Mouse (Mus musculus) kidney, postnatal 36 days (tissue): ENCODE measurements around the gene Zfp709.
"Not testable (repeated sequence)": the region's sequence is repeated elsewhere in the genome, so short reads cannot be mapped to it uniquely, and the experiment has no call there.

ENCODE experiments used
- DNase-seq, 2 experiments: peaks; one replicate each; pipeline ENCODE4 v3.0.0; 2021 to 2022; ENCODE audit warnings: mixed read lengths in 2 of 2

Zfp709 gene

DNA sequence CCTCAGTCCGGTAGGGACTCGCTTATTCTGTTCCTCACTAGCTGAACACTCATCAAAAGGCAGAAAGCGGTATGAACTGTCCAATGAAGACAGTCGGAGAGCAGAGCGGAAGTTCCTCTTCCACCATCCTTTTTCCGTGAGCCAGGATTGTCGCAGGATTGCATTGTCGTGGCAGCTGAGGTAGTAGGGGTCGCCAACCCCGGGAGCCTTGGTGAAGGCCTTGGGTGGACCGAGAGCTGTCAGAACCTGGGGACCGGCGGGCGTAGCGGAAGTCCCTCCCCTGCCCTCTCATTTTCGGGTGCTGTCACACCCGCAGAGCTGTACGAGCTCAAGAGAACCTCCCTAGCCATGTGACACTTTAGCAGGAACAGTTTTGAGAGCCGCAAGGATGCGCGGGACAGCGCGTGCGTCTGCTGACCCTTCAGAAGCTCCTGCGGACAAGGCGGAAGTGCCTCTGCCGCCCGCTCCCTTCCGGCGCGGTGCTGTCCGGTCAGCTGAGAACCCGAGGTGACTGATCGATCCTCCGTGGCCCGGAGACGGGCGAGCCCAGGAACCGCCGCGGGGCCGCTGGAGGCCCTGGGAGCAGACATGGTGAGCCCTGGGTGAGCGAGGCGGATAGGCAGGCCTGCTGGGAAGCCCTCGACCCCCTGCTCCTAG is at the start of gene Zfp709:
TSS of gene Zfp709 (plus strand) at position 402 of the 657 bp plus-strand sequence.
- peak; percentile 77 to 79 for DNase-seq

DNA sequence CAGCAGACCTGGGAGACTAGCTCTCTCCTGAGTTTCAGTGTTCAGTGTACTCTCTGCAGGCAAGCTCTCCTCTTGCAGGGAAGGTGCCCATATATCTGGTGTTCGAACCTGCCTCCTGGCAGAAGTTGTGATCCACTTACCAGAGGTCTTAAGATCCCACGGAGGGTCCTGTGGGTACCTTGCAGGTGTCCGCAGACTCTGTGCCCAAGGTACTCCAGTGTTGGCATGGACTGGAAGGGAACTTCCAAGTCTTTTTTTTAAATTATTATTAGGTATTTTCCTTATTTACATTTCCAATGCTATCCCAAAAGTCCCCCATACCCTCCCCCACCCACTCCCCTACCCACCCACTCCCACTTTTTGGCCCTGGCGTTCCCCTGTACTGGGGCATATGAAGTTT is 43.6 kb upstream of the Zfp709 start:
- DNase-seq, result not testable (repeated sequence)

DNA sequence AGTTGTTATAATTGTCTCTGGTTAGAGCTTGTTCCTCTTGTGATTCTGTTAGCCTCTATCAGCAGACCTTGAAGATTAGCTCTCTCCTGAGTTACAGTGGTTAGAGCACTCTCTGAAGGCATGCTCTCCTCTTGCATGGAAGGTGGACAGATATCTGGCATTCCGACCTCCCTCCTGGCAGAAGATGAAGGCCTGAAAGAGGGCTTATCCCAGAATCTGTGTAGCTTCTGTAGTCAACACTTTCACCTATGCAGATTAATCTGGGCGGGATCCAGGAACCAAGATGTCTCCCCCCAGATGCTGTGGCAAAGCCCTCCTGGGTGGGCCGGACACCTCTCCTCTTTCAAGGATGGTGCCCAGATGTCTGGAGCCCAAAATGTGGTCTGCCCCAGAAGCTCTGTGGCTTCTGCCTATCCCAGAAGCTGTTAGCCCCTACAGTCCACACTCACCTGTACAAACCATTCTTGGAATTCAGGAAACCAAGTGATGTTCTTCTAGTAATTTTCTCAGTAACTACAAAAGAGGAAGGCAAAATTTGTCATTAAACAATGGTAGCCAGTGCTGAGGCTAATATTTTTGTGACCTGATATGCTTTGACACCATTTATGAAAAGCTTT is 40.5 kb upstream of the Zfp709 start:
- DNase-seq, result not testable (repeated sequence)

DNA sequence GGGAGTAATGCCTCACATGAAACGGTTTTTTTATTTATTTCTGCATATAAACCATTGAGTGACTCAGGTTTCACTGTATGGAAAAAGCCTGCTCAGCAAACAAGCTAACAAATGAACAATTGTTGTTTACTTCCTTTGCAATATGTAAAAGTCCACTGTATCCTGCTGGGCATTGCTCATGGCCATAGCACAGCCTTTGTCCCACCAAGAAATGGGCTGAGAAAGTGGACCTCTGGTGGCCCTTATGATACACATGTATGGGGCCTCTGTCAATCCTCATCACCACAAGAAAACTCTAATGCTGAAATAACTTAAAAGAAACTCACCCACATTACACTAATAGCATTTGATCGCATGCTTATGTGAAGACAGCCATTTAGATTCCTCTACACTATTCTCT is 39.3 kb upstream of the Zfp709 start:
- not testable (repeated sequence) for DNase-seq

DNA sequence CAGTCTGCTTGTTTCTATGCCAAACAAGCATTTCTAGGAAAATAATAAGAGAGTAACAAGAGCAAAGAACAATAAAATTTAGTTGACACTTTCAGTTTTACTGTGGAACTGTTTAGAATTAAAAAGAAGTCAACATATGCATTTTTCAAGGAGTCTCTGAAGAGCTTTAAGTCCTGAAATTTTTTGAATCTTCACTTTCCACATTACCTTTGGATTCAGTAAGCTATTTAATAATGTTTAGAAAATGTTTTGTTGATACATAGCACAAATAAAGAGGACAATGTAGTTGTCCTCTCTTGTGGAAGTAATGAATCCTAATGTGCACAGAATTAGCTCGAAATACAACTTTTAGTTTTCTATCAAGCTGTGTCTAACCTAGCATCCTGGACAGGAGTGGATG is 37.4 kb upstream of the Zfp709 start:
- DNase-seq, result not testable (repeated sequence)

DNA sequence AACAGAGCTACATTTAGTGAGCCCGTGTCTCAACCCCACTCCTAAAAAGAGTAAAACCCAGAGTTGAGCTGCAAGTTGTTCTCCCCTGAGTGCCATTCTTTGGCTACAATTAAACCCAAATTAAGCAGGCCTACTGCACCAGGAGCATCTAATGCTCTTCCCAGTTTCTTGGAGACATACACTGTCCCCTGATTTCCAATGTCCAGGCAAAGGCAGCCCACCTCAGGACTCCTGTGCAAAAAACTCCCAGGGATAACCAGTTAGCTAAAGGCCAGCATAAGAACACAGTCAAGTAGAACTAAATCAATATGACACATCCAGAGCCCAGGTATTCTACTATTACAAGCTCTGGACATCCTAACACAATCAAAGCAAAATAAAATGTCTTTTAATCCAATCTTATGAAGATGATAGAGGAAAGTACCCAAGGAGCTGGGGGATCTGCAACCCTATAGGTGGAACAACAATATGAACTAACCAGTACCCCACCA is 35.8 kb upstream of the Zfp709 start:
- not testable (repeated sequence) for DNase-seq

DNA sequence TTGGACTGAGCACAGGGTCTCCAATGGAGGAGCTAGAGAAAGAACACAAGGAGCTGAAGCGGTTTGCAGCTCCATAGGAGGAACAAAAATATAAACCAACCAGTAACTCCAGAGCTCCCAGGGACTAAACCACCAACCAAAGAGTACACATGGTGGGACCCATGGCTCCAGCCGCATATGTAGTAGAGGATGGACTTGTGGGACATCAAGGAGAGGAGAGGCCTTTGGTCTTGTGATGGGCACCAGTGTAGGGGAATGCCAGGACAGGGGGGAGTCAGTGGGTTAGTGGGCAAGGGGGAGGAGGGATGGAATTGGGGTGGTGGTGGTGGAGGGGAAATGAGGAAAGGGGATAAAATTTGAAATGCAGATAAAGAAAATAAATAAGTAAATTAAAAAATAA is 35.1 kb upstream of the Zfp709 start:
- not testable (repeated sequence) for DNase-seq

DNA sequence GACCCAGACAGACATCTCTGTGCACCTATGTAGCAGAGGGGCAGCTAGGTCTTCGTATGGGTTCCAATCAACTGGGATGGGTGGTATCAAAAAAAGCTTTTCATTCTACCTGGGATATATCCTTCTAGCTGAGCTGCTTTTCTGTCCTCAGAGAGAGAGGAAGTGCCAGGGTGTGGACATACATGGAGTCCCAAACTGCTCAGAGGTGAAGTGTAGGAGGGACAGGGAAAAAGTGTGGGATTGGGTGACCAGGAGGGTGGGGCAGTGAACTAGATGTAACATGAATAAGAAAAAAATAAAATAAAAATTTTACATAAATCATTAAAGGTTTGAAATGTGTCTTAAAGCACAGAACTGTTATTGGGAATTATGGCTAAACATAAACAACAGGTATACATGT is 30.8 kb upstream of the Zfp709 start:
- not testable (repeated sequence) for DNase-seq

DNA sequence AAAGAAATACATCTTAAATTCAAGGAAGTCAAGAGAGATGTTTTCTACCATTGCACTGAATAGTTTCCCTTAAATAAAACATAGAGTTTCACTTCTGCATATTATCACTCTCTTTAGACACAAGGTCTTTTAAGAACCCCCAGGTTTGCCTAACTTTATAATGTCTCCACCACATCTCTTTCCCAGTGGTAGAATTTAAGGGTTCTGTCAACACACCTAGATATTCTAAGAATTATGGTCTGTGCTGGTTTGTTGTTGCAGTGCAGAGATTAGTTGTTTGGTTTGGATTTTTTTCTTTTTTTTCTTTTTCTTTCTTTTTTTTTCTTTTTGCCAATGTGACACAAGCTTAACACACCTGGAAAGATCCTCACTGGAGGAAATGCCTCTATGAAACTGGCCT is 28.5 kb upstream of the Zfp709 start:
- not testable (repeated sequence) for DNase-seq

DNA sequence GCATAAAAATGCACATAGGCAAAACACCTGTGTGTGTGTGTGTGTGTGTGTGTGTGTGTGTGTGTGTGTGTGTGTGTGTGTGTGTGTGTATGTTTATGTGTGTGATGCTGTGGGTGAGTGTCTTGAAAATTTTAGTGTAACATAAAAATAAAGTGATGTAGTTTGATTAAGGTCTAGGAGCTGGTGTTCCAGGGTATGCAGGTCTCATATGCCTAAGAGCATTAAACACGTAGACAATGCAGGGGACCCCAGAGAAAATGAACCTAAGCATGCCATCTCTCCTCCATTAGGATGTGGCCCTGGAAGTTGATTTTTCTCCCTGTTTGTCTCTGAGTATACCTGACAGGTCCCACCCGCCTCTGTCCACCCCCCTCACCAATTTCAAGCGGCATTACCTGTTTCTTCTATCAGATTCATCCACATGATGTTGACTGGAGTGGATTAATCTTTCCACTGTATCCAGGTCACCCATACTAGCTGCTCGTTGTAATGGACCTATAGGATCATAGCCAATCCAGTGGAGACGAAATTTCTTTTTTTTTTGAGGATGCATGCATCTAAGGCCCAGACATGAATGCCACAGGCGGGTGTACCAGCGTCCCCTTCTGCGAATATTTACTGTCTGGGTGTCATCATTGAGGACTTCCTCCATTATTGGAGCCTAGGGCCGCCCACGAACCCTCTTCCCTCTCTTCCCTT is 25.0 kb upstream of the Zfp709 start:
- DNase-seq, result not testable (repeated sequence)

DNA sequence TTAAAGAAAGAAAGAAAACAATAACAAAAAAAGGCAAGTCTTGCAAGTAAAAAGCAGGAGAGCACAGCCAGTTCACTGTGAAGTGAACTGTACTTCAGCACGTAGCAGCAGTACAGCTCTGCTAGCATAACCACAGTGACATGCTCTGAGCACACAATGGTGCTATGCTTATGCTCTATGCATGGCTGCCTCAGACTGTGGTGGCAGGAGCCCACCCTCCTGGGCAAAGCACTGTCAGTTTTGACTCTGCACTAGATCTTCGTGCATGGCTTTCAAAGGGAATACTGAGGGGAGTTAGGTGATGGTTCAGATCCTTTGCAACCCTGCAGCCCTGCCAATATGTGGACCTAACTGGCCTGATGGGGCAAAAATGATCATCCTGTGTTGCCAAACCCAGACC is 24.5 kb upstream of the Zfp709 start:
- not testable (repeated sequence) for DNase-seq

DNA sequence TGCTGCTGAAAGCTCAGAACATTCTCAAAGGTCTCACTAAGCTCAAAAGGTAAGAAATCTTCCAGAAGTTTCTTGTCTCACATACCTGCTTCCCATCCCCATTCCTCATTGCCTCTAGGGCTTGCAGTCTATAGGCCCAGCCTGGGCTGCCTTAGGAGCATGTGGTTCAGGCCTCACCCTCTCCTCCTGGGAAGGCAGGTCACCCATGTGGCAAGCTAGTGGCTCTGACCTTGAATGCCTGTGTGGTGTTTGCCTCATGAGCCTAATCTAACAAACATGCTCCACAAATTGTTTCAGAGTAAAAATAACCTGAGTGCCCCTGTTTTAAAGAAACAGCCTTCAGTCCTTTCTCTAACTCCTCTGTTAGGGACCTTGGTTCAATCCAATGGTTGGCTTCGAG is 20.3 kb upstream of the Zfp709 start:
- not testable (repeated sequence) for DNase-seq

DNA sequence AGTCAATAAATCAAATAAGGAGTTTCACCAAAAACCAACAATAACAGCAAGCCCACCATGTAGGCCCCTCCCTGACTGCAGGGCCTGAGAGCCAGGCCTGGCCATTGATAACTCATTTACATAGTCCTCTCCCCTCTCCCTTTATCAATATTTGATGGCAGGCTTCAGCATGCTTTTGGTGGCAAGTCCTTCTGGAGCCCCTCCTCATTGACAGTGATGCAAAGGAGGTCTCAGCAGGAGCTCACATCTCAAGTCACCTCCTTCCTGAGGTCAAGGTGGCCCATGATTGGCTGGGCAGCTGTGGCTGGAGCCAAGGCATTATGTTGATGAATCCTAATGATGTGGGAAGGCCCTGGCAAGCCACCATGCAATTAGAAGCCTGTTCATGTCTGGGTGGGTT is 19.8 kb upstream of the Zfp709 start:
- DNase-seq, result not testable (repeated sequence)

DNA sequence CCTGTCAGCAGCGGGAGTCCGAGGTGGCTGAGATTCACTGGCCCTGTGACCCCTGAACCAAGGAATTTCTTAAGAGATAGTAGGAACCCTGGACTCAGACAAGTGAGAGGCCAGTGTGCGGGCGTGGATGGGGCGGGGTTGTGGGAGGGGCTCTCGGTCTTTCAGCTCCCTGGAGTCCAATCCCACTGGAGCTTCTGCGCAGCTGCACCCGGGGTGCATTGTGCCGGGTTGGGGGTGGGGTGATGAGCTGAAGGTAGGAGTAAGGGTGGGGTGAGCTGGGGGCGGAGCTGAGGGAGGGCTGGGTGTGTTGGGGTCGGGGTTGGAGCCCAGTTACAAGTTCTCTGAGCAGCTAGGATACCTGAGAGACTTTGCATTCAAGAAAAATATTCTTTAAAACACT is 18.8 kb downstream of the Zfp709 start:
- DNase-seq, result not testable (repeated sequence)

DNA sequence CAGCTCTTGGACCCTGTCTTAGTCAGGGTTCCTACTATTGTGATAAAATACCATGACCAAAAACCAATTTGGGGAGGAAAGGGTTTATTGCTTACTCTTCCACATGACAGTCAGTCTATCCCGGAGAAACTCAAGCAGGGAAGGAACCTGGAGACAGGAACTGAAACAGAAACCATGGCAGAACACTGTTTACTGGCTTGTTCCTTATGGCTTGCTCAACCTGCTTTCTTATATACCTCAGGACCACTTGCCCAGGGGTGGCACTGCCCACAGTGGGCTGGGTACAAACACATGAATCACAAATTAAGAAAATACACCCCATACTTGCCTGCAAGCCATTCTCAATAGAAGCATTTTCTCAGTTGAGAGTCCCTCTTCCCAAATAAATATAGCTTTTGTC is 21.3 kb downstream of the Zfp709 start:
- DNase-seq, result not testable (repeated sequence)

DNA sequence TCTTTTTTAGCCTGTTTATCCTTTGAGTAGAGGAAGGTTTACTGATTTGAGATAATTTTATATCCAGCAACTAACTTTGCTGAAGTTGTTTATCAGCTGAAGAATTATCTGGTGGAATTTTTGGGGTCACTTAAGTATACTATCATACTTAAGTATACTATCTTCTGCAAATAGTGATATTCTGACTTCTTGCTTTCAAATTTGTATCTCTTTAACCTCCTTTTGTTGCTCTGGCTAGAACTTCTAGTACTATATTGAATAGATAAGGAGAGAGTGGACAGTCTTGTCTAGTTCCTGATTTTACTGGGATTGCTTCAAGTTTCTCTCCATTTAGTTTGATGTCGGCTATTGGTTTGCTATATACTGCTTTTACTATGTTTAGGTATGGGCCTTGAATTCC is 25.0 kb downstream of the Zfp709 start:
- no peak for DNase-seq

DNA sequence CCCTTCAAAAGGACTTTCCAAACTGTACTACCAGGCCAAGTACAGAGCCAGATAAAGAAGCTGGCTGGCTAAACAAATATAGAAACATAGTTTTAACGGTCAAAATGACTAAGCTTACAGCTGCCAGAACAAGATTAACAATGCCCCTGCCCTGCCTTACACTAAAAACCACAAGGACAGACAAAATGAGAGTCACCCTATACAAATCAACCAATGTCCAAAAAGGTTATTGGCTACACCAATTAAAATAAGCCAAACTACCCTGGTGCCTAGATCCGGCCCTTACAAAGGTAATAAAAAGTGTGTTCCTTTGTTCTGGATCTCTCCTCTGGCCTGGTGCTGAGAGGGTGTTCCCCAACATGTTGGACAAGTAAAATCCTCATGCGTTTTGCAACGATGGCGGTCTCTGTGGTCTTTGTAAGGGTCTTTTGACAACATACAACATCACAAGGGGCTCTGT is 26.0 kb downstream of the Zfp709 start:
- DNase-seq, result no peak

DNA sequence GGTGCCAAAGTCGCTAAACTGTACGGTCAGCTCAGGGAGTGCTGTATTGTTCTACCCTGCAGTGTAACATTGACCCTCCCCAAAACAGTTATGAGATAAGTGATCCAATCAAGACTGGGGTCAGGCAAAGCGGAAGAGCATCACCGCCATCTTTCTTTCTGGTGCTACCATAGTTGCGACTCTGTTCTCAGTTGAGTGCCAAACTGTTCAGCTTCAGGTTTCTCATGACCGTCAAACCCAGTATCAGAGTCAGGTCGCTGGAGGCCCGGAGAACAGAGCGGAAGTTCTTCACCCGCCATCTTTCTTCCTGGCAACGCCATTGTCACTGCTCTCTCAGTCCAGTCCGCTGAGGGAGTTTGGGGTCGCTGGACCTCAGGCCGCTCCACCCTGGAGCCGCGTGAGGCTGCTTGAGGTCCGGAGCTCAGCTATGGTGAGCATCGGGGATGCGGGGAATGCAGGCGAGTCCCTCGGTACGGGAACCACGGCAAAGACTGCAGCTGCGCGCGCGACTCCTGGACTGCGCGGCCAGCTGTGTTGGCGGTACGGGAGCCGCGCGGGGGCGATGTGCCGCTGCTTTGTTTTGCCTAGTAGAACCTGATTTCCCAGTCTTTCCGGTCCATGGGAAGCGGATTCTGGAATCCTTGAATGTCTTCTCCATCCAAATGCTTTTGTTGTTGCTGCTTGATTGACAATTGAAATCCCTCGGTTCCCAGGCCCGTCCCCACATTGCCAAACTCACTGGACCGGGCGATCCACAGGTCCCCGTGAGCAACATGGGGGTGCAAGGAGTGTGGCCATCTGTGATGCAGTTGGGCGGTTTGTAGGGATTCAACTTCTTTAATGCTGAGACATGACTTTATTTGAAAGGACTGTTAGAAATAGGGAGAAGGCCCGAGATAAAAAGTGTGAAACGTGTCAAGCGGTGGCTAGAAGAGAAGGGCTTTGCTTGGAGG is 26.8 kb downstream of the Zfp709 start, which contains the start of the genes Zfp882 and Zfp617:
TSS of gene Zfp882 (plus strand) at position 300 of the 953 bp plus-strand sequence.
TSS of gene Zfp617 (plus strand) at position 327 of the 953 bp plus-strand sequence.
- peak; percentile 93 to 95 for DNase-seq

DNA sequence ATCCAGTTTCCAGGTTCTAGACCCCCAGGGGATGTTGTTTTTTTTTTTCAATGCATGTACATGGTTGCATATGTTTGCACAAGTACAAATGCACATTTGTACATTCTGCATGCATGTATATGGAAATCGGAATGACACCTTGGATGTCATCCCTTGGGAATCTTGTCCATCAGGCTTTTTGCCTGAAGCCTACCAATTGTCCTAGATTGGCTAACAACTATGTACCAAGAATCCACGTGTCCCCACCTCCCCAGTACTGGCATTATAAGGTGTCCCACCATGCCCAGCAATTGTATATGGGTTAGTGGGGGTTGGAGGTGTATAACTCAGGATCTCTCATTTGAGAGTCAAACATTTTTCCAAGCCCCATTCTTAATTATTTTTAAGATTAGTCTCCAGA is 30.5 kb downstream of the Zfp709 start:
- DNase-seq, result no peak

DNA sequence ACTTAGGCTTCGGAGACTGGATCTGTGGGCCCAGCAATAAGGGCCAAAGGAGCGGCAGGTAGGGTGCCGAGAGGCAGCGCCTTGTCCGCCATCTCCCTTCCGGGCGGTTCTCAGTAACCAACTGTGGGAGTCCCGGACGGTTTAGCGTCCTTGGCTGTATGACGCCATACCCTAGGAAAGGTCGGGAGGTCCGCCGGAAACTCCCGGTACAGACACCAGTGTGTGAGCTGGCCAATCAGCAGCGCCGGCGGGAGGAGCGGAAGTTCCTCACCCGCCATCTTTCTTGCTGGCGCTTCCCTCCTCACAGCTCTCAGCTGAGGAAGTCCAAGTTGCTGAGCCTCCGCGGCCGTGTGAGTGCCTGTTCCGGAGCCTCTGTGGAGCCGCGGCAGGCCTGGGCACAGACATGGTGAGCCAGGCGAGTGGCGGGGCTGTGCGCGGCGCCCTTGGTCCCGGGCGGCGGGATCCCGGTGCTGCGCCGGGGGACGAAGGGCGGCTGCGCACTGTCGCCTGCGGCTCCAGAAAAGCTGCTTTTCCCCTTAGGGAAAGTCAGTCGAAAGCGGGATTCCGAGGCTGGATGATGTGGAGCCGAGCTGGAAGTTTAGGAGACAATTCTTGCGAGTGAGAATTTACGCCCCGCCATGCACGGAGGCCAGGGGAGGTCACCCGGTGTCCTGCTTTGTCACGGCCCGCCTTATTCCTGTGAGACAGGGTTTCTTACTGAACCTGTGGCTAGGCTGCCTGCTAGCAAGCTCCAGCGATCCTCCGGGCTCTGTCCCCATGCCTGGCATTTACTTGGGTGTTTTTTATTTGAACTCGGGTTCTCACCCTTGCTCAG is 41.0 kb downstream of the Zfp709 start:
- DNase-seq, result peak; percentile 96 to 98

DNA sequence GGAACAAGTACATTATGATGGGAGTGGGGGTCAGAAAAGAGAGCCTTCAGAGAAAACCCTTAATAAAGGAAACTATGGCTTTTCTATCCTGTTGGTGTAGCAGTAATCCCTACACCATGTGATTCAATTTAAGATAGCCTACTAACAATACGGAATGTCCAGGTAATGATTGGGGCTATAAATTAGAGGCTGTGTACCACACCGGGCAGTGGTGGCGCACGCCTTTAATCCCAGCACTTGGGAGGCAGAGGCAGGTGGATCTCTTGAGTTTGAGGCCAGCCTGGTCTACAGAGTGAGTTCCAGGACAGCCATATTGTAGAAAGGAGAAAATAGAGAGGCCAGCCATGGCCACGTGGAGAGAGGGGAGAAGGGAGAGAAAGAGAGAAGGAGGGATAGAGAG is 44.0 kb downstream of the Zfp709 start:
- DNase-seq, result no peak
